Mouse (Mus musculus) neural tube, embryonic 13.5 days (tissue): ENCODE data around the gene Sgsm1. TPM values are rescaled to one million over a fixed set of nuclear protein-coding genes. Genes with fewer than 3 reads are reported as not detected.

Experiments
- ATAC-seq: fragments of 200-750 bp; cut with Nextera tagmentation; 2 replicates; pipeline ENCODE4 v1.8.0; 2017; ENCODE audit warnings: low read depth, mild to moderate bottlenecking, moderate TSS enrichment, moderate library complexity
- H3K27ac ChIP-seq: fragments of 300-500 bp; sonication (generic); replicated peaks from 2 replicates; pipeline ENCODE4 v1.5.1; 2015; ENCODE audit warnings: moderate library complexity, mild to moderate bottlenecking, inconsistent platforms
- H3K27me3 ChIP-seq: fragments of 300-500 bp; sonication (generic); 2 replicates; pipeline ENCODE4 v1.6.1; 2015; ENCODE audit warnings: mild to moderate bottlenecking, inconsistent platforms
- H3K36me3 ChIP-seq: fragments of 300-500 bp; sonication (generic); 2 replicates; pipeline ENCODE4 v1.6.1; 2015; ENCODE audit warnings: mild to moderate bottlenecking, inconsistent platforms
- H3K4me1 ChIP-seq: fragments of 300-500 bp; sonication (generic); replicated peaks from 2 replicates; pipeline ENCODE4 v1.6.1; 2015; ENCODE audit warnings: inconsistent platforms
- H3K4me2 ChIP-seq: fragments of 300-500 bp; sonication (generic); 2 replicates; pipeline ENCODE4 v1.6.1; 2015; ENCODE audit warnings: inconsistent platforms, mild to moderate bottlenecking, moderate library complexity
- H3K4me3 ChIP-seq: fragments of 300-500 bp; sonication (generic); 2 replicates; pipeline ENCODE4 v1.5.1; 2015; ENCODE audit warnings: mild to moderate bottlenecking, inconsistent platforms
- H3K9ac ChIP-seq: fragments of 300-500 bp; sonication (generic); 2 replicates; pipeline ENCODE4 v1.6.1; 2015; ENCODE audit warnings: moderate library complexity, mild to moderate bottlenecking, inconsistent platforms
- H3K9me3 ChIP-seq: fragments of 300-500 bp; sonication (generic); 2 replicates; pipeline ENCODE4 v1.6.1; 2016; ENCODE audit warnings: inconsistent platforms
- WGBS: fragments of 180-500 bp; shearing (Covaris S2); methylation state at CpG from one replicate; pipeline ENCODE4 v1.1.7; 2015; 5-methylcytosine and 5-hydroxymethylcytosine counted together
- polyA plus RNA-seq: library from polyadenylated mRNA; unstranded; fragments of >200 nt; fragmentation: Nextera tagmentation; extraction: Ambion mirVana; gene quantifications from 2 replicates; pipeline ENCODE4 v1.2.1, GENCODE M21; 2015

Sgsm1 gene
- polyA plus RNA-seq, 1 experiment from 2014 or later, result 16.5 TPM

DNA sequence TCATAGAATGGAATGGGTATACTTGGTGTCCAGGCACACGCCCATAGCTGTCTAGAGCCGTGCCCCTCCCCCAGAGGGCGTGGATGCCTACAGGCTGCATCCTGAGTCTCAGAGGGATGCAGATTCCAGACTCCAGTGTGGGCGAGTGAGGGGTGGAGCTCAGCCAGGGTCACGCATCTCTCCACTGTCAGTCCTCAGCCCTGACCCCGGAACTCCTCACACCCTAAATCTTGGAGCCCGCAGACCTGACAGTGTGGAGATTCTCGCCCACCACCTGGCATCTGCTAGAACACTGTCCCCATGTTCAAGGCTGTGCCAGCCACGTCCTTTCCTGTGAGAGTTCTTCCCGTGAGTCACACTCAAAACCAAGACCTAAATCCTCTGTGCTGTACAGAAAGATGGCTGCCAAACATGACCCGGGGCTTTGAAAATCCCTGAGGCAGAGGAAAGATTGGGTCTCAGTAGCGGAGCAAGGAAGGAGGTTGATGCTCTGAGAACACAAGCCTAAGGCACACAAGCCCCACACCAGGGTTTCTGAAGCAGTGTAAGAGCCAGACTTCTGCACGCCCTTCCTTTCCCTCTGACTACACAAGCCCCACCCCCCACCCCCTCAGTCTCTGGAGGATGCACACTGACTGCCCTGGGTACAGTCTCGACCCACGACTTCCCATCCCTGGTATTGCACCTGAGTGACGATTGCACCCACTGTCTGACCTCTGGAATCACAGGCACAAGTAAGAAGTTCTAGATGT is 34.2 kb upstream of the Sgsm1 start:
- no peak overlapping the region for H3K27ac ChIP-seq
- WGBS, result 33% methylated on average over 16 of the region's 16 CpGs
- no peak overlapping the region for H3K9ac ChIP-seq
- no peak overlapping the region for H3K4me2 ChIP-seq
- peaks cover 34% of the 10 kb centered on the region for H3K4me1 ChIP-seq
- no peak overlapping the region for H3K4me3 ChIP-seq
- no peaks in the 10 kb centered on the region for H3K36me3 ChIP-seq
- ATAC-seq, result no peak
- H3K9me3 ChIP-seq, result no peaks in the 10 kb centered on the region
- peaks cover 72% of the 10 kb centered on the region for H3K27me3 ChIP-seq

DNA sequence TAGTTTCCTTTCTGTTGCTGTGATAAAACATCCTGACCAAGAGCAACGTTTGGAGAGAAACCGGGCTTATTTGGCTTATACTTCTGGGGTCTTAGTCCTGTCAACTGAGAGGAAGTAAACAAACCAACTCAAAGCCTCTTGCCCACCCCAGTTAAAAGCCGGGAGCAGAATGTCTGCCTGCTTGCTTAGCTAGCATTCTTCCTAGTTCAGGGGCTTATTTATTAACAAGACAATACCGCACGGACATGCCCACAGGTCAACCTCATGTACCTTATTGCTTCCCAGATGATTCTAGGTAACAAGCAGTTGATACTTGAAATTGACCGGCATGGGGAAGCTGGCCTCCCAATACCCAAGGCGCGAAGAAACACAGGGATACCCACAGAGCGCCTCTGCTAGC is 25.7 kb upstream of the Sgsm1 start:
- H3K36me3 ChIP-seq, result no peaks in the 10 kb centered on the region
- ATAC-seq, result no peak
- H3K27me3 ChIP-seq, result peaks cover 80% of the 10 kb centered on the region
- no peaks in the 10 kb centered on the region for H3K9me3 ChIP-seq
- no peak overlapping the region; the same call in 1 of the 2 replicates for H3K9ac ChIP-seq
- no peak overlapping the region for H3K27ac ChIP-seq
- H3K4me2 ChIP-seq, result no peak overlapping the region
- WGBS, result 28% methylated on average over 9 of the region's 9 CpGs
- H3K4me1 ChIP-seq, result peaks cover 16% of the 10 kb centered on the region
- H3K4me3 ChIP-seq, result no peak overlapping the region

DNA sequence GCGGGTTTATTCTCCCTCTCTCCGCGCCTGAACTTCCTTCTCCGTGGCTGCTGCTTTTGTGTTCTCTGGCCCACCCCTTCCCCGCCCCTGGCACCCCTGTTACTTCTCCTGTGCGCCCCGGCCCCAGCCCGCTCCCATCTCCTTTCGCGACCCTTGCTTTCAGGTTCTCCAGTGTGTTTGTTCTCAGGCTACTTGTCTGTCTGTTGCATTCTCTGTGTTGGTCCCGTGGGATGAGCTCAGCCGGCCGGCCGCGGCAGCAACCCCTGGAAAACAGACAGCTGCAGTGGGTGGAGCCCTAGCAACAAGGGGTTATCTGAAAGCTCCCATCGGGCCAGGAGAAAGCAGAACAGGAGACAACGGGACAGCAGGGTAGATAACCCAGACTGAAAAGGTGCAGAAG is 25.1 kb upstream of the Sgsm1 start:
- peaks cover 16% of the 10 kb centered on the region for H3K4me1 ChIP-seq
- 1% methylated on average over 17 of the region's 17 CpGs for WGBS
- no peaks in the 10 kb centered on the region for H3K36me3 ChIP-seq
- no peak; the same call in 1 of the 2 replicates for ATAC-seq
- H3K27me3 ChIP-seq, result peaks cover 84% of the 10 kb centered on the region
- H3K4me2 ChIP-seq, result peak overlapping the region; percentile 45
- H3K27ac ChIP-seq, result no peak overlapping the region
- peak overlapping the region; percentile 23 for H3K4me3 ChIP-seq
- H3K9ac ChIP-seq, result peak overlapping the region; percentile 43
- 0 out of 2 replicates have a peak, but pooled peaks cover 4% of the 10 kb centered on the region for H3K9me3 ChIP-seq

DNA sequence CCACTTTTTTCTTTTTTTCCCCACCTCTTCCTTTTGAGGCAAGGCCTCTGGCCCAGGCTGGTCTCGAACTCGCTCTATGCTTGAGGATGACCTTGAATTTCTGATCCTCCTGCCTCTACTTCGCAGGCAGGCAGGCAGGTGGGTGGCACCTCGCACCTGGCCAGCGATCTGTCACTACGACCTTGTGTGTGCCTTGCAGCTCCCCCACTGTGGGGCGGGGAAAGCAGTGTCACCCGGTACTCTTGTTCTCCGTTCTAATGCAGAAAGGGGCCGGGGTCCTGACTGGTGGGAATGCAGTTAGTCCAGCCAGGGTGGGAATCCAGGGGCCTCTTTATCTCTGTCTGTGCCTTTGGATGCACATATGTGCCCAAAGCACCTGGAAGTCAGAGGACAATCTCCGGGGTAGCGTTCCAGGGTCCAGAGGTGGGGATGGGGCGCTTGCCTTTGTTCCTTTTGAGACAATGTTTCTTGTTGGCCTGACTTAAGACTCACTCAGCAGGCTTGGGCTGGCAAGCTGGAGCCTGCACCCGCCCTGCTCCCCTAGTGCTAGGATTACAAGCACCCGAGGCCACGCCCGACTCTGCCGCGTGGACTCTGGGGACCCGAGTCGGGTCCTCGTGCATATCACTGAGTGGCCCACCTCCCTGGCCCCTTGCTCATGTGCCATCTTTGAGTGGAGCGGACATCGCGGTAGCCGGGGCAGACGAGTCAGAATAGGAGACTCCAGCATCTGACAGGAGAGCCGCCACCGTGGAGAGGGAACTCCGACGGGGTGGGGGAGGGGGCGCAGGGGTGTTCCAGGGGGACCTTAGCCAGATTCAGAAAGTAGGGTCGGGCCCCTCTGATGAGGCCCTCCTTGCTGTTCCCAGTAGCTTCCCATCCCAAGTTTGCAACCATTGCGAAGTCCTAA is 24.3 kb upstream of the Sgsm1 start:
- Histone ChIP-seq H3K4me3 (peak overlapping the region; percentile 23), H3K4me2 (peak overlapping the region; percentile 45), H3K36me3 (no peaks in the 10 kb centered on the region), H3K9ac (peak overlapping the region; percentile 43), H3K4me1 (peaks cover 16% of the 10 kb centered on the region), H3K27me3 (peaks cover 83% of the 10 kb centered on the region), H3K9me3 (0 out of 2 replicates have a peak, but pooled peaks cover 7% of the 10 kb centered on the region), H3K27ac (no peak overlapping the region)
- WGBS, result 7% methylated on average over 34 of the region's 34 CpGs
- ATAC-seq, result no peak

DNA sequence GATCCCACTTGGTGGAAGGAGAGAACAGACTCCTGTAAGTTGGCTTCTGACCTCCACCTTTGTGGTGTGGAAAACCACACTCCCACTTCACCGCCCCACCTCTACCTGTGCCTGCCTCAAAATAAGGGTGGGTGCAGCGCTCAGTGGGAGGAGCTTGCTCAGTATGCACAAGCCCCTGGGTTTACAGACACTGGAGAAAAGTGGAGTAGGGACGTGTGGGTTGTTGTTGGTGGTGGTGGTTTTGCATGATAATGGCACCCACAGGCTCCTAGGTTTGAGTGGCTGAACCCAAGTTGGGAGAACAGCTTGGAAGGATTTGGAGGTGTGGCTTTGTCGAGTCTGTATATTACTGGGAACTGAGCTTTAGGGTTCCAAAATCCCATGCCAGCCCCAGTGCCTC is 22.3 kb upstream of the Sgsm1 start:
- H3K4me2 ChIP-seq, result no peak overlapping the region
- H3K4me3 ChIP-seq, result no peak overlapping the region
- ATAC-seq, result no peak
- H3K27ac ChIP-seq, result no peak overlapping the region
- peaks cover 16% of the 10 kb centered on the region for H3K4me1 ChIP-seq
- H3K27me3 ChIP-seq, result peaks cover 64% of the 10 kb centered on the region
- H3K9ac ChIP-seq, result no peak overlapping the region
- 54% methylated on average over 4 of the region's 4 CpGs for WGBS
- H3K9me3 ChIP-seq, result peaks cover 20% of the 10 kb centered on the region; the same call in 1 of the 2 replicates
- H3K36me3 ChIP-seq, result no peaks in the 10 kb centered on the region

DNA sequence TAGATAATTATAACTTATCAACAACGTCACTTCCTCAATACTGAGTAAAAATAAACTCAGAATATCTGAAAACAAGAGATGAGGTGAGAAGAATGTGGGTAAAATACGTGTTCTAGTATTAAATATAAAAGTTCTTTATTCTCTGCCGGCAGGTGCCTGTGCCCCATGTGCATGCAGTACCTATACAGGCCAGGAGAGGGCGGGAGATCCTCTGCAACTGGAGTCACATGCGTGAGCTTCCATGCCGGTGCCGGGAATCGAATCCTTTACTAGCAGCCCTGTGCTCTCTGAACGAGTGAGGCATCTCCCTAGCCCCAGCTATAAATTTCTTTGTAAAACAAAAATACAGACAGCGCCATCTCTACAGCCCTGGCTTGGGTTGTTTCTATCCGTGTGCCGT is 21.7 kb upstream of the Sgsm1 start:
- H3K36me3 ChIP-seq, result no peaks in the 10 kb centered on the region
- ATAC-seq, result no peak

DNA sequence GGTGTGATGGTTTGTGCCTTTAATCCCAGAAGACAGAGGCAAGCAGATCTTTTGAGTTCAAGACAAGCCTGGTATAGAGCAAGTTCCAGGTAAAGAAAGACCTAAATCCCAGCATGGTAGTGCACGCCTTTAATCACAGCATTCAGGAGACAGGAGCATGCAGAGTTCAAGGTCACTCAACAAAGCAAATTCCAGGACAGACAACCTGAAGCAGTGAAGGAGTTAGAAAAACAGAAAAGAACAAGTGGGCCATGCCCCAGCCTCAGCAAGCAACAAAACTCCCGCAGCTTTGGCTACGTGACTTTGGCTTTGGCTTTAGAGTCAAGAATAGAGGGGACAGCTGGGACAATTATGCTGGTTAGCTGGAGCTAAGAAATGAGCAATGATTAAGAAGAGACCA is 19.6 kb upstream of the Sgsm1 start:
- Histone ChIP-seq H3K9me3 (peaks cover 31% of the 10 kb centered on the region; the same call in 1 of the 2 replicates), H3K36me3 (no peaks in the 10 kb centered on the region), H3K4me1 (peaks cover 6% of the 10 kb centered on the region), H3K27me3 (peaks cover 50% of the 10 kb centered on the region), H3K9ac (no peak overlapping the region), H3K4me2 (no peak overlapping the region), H3K27ac (no peak overlapping the region), H3K4me3 (no peak overlapping the region)
- WGBS, result 88% methylated on average over 3 of the region's 3 CpGs
- no peak for ATAC-seq

More for the DNA sequence above, 21.7 kb upstream of the Sgsm1 start:
- Histone ChIP-seq H3K9me3 (peaks cover 26% of the 10 kb centered on the region; the same call in 1 of the 2 replicates), H3K4me3 (no peak overlapping the region), H3K4me1 (peaks cover 16% of the 10 kb centered on the region), H3K27me3 (peaks cover 58% of the 10 kb centered on the region), H3K4me2 (no peak overlapping the region), H3K27ac (no peak overlapping the region), H3K9ac (no peak overlapping the region)
- WGBS, result 36% methylated on average over 12 of the region's 12 CpGs

DNA sequence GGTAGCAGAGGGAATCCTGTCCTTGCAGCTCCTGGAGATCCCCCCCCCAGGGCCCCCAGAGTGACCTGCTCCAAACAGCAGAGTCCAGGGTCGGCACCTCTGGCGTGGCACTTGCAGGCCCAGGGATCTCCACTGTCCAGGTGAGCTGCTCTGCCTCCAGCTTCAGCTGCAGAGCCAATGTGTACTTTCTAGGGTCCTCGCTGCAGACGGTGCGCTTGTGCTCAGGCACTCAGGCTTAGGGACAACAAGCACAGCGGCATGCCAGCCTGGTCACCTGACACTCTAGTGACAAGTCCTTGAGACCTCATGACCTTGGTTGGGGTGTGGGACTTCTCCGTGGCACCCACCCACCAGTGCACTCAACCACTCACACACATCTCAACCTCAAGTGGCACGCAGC is 18.9 kb upstream of the Sgsm1 start:
- no peak overlapping the region for H3K27ac ChIP-seq
- WGBS, result 88% methylated on average over 8 of the region's 8 CpGs
- H3K9ac ChIP-seq, result no peak overlapping the region
- peaks cover 31% of the 10 kb centered on the region; the same call in 1 of the 2 replicates for H3K9me3 ChIP-seq
- H3K4me1 ChIP-seq, result peaks cover under 1% of the 10 kb centered on the region; the same call in 1 of the 2 replicates
- ATAC-seq, result no peak
- peaks cover 50% of the 10 kb centered on the region for H3K27me3 ChIP-seq
- H3K36me3 ChIP-seq, result no peaks in the 10 kb centered on the region
- H3K4me2 ChIP-seq, result no peak overlapping the region
- no peak overlapping the region for H3K4me3 ChIP-seq

DNA sequence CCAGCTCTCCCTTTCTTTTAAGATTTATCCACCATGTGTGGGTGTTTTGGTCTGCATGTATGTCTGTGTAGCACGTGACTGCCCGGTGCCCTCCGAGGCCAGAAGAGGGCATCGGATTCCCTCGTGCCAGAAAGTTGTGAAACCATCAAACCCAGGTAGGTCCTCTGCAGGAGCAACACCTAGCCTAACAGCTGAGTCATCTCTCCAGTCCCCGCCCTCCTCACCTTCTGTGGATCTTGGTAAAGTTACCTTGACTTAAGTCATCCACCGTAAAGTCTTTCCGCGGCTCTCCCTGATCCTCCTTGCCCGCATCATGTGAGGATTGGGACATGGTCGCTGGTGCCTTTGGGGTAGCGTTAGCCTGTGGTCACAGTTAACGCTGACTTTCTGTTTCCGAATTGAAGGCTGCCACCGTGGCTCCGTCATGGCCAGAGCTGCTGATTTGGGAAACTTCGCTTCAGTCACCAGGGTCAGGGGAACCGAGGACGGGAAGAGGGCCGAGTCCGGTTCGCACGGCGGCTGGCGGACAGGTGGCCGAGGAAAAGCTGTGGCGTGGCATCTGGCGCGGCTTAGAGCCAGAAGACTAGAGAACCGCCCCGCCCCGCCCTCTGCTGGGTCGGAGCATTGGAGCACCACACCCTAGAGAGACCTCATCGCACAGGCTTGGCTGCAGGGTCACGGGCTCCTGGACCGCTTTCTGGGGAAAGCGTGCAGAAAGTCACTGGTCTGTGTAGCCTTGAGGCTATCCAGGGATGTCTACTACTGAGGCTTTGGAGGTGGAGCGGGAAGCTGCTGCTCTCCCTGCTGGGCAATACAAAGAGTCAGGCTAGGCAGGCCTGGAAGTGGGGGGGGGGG is 13.4 kb upstream of the Sgsm1 start:
- H3K4me2 ChIP-seq, result peak overlapping the region; percentile 59
- peaks cover 9% of the 10 kb centered on the region for H3K4me1 ChIP-seq
- H3K27ac ChIP-seq, result no peak overlapping the region
- ATAC-seq, result no peak
- no peaks in the 10 kb centered on the region for H3K36me3 ChIP-seq
- 3% methylated on average over 38 of the region's 38 CpGs for WGBS
- H3K9me3 ChIP-seq, result peaks cover 20% of the 10 kb centered on the region; the same call in 1 of the 2 replicates
- H3K4me3 ChIP-seq, result peak overlapping the region; percentile 29
- peaks cover 37% of the 10 kb centered on the region for H3K27me3 ChIP-seq
- H3K9ac ChIP-seq, result peak overlapping the region; percentile 52; the same call in 1 of the 2 replicates

DNA sequence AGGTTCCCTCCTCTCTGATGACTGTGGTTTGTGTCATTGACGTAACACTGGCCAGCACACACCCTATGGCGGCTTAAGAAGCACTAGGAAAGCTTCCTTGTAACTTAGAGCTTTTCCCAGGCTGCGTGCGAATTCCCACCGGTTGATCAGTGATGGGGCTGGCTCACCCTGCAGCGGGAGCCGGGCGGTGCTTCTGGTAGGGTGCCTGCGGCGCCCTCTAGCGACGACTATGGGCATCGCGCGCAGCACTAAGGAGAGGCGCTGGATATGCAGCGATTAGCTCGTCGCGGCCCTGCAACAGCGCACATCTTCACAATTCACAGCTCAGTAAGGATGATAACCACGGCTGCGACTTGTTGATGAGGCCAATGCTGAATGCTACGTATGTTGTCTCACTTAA is 3.4 kb upstream of the Sgsm1 start:
- Histone ChIP-seq H3K9me3 (0 out of 2 replicates have a peak, but pooled peaks cover 5% of the 10 kb centered on the region), H3K4me3 (peak overlapping the region; percentile 4; the same call in 1 of the 2 replicates), H3K36me3 (no peaks in the 10 kb centered on the region), H3K4me1 (peaks cover 23% of the 10 kb centered on the region), H3K9ac (peak overlapping the region; percentile 60), H3K27ac (no peak overlapping the region), H3K4me2 (peak overlapping the region; percentile 42), H3K27me3 (peaks cover 9% of the 10 kb centered on the region; the same call in 1 of the 2 replicates)
- WGBS, result 2% methylated on average over 24 of the region's 24 CpGs
- ATAC-seq, result peak; percentile 37; the same call in 1 of the 2 replicates
